Mouse (Mus musculus): ENCODE results near the gene St7. TPM values are rescaled to one million over a fixed set of nuclear protein-coding genes. Genes with fewer than 3 reads are reported as not detected.

Gene St7
- 13.8 and 14.5 TPM in 2 replicates for polyA plus RNA-seq (2016; fragmentation: Nextera tagmentation; extraction: Ambion mirVana)

DNA sequence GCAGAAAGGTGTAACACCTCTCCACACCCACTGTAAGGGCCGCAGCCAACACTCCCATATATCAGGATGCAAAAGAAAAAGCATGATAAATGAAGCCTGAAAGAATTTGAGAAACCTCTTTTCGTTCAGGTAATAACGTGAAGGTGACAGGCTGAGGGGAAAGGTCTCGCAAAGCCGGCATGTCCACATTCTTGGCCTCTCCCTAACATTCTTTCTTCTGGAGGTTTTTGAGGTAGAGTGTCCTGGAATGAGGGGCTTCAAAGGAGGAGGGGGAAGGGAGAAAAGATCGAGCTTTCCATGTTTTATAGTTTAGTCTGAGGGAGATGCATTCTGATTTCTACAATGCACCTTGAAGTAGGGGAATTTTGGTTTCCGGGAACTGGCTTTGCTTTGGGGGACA, at the start of gene St7:
Gene St7, plus strand, starts transcription at position 287 of the 400 bp plus-strand sequence.
- Histone ChIP-seq H3K9me3 (replicated peaks) (no peaks in the 10 kb centered on the region), H3K36me3 (peaks cover 7% of the 10 kb centered on the region; the same call in 1 of the 2 replicates), H3K27me3 (replicated peaks) (no peaks in the 10 kb centered on the region), H3K27ac (peak within 1 kb of the TSS; percentile 84), H3K4me1 (peaks cover 26% of the 10 kb centered on the region), H3K4me2 (peak within 1 kb of the TSS; percentile 89), H3K4me3 (peak within 1 kb of the TSS; percentile 84), H3K9ac (peak within 1 kb of the TSS; percentile 90)
- WGBS (ENCODE audit: insufficient replicate concordance): 72% methylated on average over 7 of the region's 7 CpGs
- no peak for ATAC-seq

DNA sequence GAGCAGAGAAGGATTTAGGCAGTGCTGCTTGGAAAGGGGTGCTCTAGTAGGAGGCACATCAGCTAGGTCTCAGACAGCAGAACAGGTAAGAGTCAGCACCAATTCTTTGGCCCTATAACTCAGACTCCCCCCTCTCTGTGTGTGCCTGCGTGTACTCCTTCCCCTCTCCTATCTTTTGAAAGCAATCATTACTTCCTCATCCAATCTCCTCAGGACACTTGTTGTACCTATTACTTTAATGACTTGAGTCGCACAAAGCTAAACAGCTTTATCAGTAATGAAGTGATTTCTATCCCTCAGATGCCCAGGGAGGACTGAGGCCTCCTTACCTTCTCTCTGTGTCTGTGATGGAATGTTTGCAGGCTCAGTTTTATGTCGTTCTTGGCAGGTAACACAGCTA, 46.6 kb upstream of the St7 start:
- 28% methylated on average over 3 of the region's 3 CpGs for WGBS (ENCODE audit: insufficient replicate concordance)
- no peak overlapping the region for H3K27ac ChIP-seq
- no peaks in the 10 kb centered on the region for H3K27me3 ChIP-seq (replicated peaks)

GRCm38 (mm10) chr6:17652132-17652531, 40.6 kb upstream of the St7 start:
- ATAC-seq: no peak
- H3K9me3 ChIP-seq (replicated peaks): no peaks in the 10 kb centered on the region
- H3K27me3 ChIP-seq (replicated peaks): no peaks in the 10 kb centered on the region
- no peak overlapping the region for H3K4me2 ChIP-seq
- 62% methylated on average over 2 of the region's 2 CpGs for WGBS (ENCODE audit: insufficient replicate concordance)
- no peak overlapping the region for H3K9ac ChIP-seq
- H3K27ac ChIP-seq: no peak overlapping the region
- peaks cover 62% of the 10 kb centered on the region for H3K36me3 ChIP-seq
- 0 out of 2 replicates have a peak, but pooled peaks cover 5% of the 10 kb centered on the region for H3K4me1 ChIP-seq
- no peak overlapping the region for H3K4me3 ChIP-seq

More for the DNA sequence above, 46.6 kb upstream of the St7 start:
- H3K9me3 ChIP-seq (replicated peaks): no peaks in the 10 kb centered on the region
- no peak overlapping the region for H3K4me2 ChIP-seq
- H3K36me3 ChIP-seq: peaks cover 26% of the 10 kb centered on the region
- H3K4me3 ChIP-seq: no peak overlapping the region
- H3K4me1 ChIP-seq: peaks cover 27% of the 10 kb centered on the region
- no peak overlapping the region for H3K9ac ChIP-seq
- no peak for ATAC-seq

GRCm38 (mm10) chr6:17655080-17655479, 37.7 kb upstream of the St7 start:
- ATAC-seq: no peak
- Histone ChIP-seq H3K9ac (no peak overlapping the region), H3K4me1 (0 out of 2 replicates have a peak, but pooled peaks cover 3% of the 10 kb centered on the region), H3K4me2 (no peak overlapping the region), H3K36me3 (peaks cover 63% of the 10 kb centered on the region), H3K9me3 (replicated peaks) (no peaks in the 10 kb centered on the region), H3K27ac (no peak overlapping the region), H3K4me3 (no peak overlapping the region), H3K27me3 (replicated peaks) (no peaks in the 10 kb centered on the region)
- 46% methylated on average over 2 of the region's 2 CpGs for WGBS (ENCODE audit: insufficient replicate concordance)

DNA sequence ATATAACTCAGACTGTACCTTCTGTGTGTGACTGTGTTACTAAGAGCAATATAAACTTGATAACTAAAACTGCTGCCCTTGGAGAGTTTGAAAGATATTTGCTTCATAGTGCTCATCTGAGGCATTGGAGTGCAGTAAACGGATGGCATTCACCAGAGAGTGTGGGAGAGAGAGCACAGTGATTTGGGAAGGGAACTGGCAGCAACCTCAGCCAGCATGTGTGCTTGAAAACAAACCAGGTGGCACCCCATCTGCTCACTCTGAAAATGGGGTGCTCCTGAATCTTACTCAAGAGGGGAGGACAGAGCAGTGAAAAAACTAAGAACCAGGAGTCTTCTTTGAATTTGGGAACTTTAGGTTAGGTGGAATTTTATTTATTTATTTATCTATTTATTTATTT, 35.4 kb upstream of the St7 start:
- Histone ChIP-seq H3K9ac (no peak overlapping the region), H3K27me3 (replicated peaks) (no peaks in the 10 kb centered on the region), H3K9me3 (replicated peaks) (no peaks in the 10 kb centered on the region), H3K4me3 (no peak overlapping the region), H3K4me2 (no peak overlapping the region), H3K27ac (no peak overlapping the region), H3K4me1 (no peaks in the 10 kb centered on the region), H3K36me3 (peaks cover 65% of the 10 kb centered on the region)
- no peak for ATAC-seq
- WGBS (ENCODE audit: insufficient replicate concordance): 86% methylated on average over 1 of the region's 1 CpGs

- ATAC-seq: no peak
Observed at GRCm38 (mm10) chr6:17665348-17665747, 27.4 kb upstream of the St7 start.

GRCm38 (mm10) chr6:17666024-17666423, 26.7 kb upstream of the St7 start:
- H3K4me1 ChIP-seq: no peaks in the 10 kb centered on the region
- H3K27ac ChIP-seq: no peak overlapping the region
- no peak overlapping the region for H3K9ac ChIP-seq
- ATAC-seq: no peak
- no peaks in the 10 kb centered on the region for H3K9me3 ChIP-seq (replicated peaks)
- H3K4me2 ChIP-seq: no peak overlapping the region
- peaks cover 70% of the 10 kb centered on the region for H3K36me3 ChIP-seq
- no peaks in the 10 kb centered on the region for H3K27me3 ChIP-seq (replicated peaks)
- no peak overlapping the region for H3K4me3 ChIP-seq

More at GRCm38 (mm10) chr6:17665348-17665747, 27.4 kb upstream of the St7 start:
- no peak overlapping the region for H3K4me2 ChIP-seq
- no peak overlapping the region for H3K27ac ChIP-seq
- H3K36me3 ChIP-seq: peaks cover 75% of the 10 kb centered on the region
- H3K9ac ChIP-seq: no peak overlapping the region
- no peaks in the 10 kb centered on the region for H3K9me3 ChIP-seq (replicated peaks)
- H3K4me3 ChIP-seq: no peak overlapping the region
- no peaks in the 10 kb centered on the region for H3K4me1 ChIP-seq
- WGBS (ENCODE audit: insufficient replicate concordance): 90% methylated on average over 7 of the region's 7 CpGs
- no peaks in the 10 kb centered on the region for H3K27me3 ChIP-seq (replicated peaks)

DNA sequence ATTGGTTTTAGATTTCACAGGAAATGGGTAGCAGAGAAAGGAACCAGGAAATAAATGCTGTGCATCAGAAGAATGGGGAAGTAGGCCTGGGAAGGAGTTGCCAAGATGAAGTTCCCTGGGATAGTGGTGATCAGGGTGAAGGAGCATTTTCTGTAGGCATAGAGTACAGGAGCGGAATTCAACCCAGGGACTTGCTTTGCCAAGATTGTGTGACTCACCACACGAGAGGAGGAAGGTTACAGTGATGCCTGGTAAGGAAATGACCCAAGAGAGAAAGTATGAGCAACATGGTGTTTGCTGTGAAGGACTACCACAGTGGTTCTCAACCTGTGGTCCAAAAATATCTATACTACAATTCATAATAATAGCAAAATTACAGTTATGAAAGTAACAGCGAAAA, 24.9 kb upstream of the St7 start:
- H3K4me2 ChIP-seq: no peak overlapping the region
- 79% methylated on average over 3 of the region's 3 CpGs for WGBS (ENCODE audit: insufficient replicate concordance)

DNA sequence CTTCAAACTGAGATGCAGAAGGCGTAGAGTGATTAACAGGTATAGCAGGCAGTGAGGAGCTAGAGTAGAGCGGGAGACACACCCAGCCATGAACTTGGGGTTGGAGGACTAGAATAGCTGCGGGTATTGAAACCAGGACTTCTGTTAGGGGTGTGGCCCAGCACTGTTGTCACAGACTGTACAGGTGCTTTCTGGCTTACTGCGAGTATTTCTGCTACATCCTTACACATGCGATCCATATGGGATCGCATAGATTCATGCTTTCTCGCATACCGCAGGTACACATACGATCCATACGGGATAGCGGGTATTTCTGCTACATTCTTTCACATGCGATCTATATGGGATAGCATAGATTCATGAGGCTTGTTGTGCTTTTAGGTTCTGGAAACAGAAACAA, 24.4 kb upstream of the St7 start:
- WGBS (ENCODE audit: insufficient replicate concordance): 89% methylated on average over 12 of the region's 12 CpGs
- peaks cover 48% of the 10 kb centered on the region for H3K36me3 ChIP-seq
- no peak overlapping the region for H3K9ac ChIP-seq
- no peaks in the 10 kb centered on the region for H3K9me3 ChIP-seq (replicated peaks)
- no peak overlapping the region for H3K4me2 ChIP-seq
- no peak for ATAC-seq
- H3K4me3 ChIP-seq: no peak overlapping the region
- no peaks in the 10 kb centered on the region for H3K27me3 ChIP-seq (replicated peaks)
- no peak overlapping the region for H3K27ac ChIP-seq
- H3K4me1 ChIP-seq: no peaks in the 10 kb centered on the region

More for the DNA sequence above, 24.9 kb upstream of the St7 start:
- Histone ChIP-seq H3K4me1 (no peaks in the 10 kb centered on the region), H3K36me3 (peaks cover 53% of the 10 kb centered on the region), H3K4me3 (no peak overlapping the region), H3K9ac (no peak overlapping the region), H3K27me3 (replicated peaks) (no peaks in the 10 kb centered on the region), H3K27ac (no peak overlapping the region), H3K9me3 (replicated peaks) (no peaks in the 10 kb centered on the region)
- no peak for ATAC-seq

GRCm38 (mm10) chr6:17669826-17670225, 22.9 kb upstream of the St7 start:
- ATAC-seq: no peak
- no peak overlapping the region for H3K4me2 ChIP-seq
- no peaks in the 10 kb centered on the region for H3K27me3 ChIP-seq (replicated peaks)
- H3K27ac ChIP-seq: no peak overlapping the region
- H3K4me3 ChIP-seq: no peak overlapping the region
- no peaks in the 10 kb centered on the region for H3K4me1 ChIP-seq
- 73% methylated on average over 2 of the region's 2 CpGs for WGBS (ENCODE audit: insufficient replicate concordance)
- peaks cover 35% of the 10 kb centered on the region for H3K36me3 ChIP-seq
- no peak overlapping the region for H3K9ac ChIP-seq
- H3K9me3 ChIP-seq (replicated peaks): no peaks in the 10 kb centered on the region

GRCm38 (mm10) chr6:17675019-17675756, 17.5 kb upstream of the St7 start:
- Histone ChIP-seq H3K27ac (no peak overlapping the region), H3K36me3 (no peaks in the 10 kb centered on the region), H3K9ac (no peak overlapping the region), H3K9me3 (replicated peaks) (no peaks in the 10 kb centered on the region), H3K4me3 (no peak overlapping the region), H3K4me1 (peaks cover 9% of the 10 kb centered on the region), H3K27me3 (replicated peaks) (no peaks in the 10 kb centered on the region), H3K4me2 (no peak overlapping the region)
- ATAC-seq: peak; percentile 63
- WGBS (ENCODE audit: insufficient replicate concordance): 24% methylated on average over 12 of the region's 12 CpGs

- Histone ChIP-seq H3K9ac (no peak overlapping the region), H3K9me3 (replicated peaks) (peaks cover 9% of the 10 kb centered on the region), H3K36me3 (no peaks in the 10 kb centered on the region), H3K4me3 (no peak overlapping the region), H3K4me2 (no peak overlapping the region), H3K27ac (no peak overlapping the region), H3K4me1 (peaks cover 21% of the 10 kb centered on the region), H3K27me3 (replicated peaks) (no peaks in the 10 kb centered on the region)
- WGBS (ENCODE audit: insufficient replicate concordance): 49% methylated on average over 2 of the region's 2 CpGs
- no peak for ATAC-seq
Observed at GRCm38 (mm10) chr6:17677008-17677407, 15.7 kb upstream of the St7 start.
